Mouse (Mus musculus) T-cell, adult 66 days (primary cell): ENCODE results near the gene Klhl40. TPM values are rescaled to one million over a fixed set of nuclear protein-coding genes. Genes with fewer than 3 reads are reported as not detected.

ENCODE experiments used
- total RNA-seq, 2 experiments: library from RNA; stranded (reverse); gene quantifications; 3 replicates in 1 of 2; 4 replicates in 1 of 2; pipeline ENCODE4 v1.2.4; 2023

Gene Klhl40
- total RNA-seq: not detected

DNA sequence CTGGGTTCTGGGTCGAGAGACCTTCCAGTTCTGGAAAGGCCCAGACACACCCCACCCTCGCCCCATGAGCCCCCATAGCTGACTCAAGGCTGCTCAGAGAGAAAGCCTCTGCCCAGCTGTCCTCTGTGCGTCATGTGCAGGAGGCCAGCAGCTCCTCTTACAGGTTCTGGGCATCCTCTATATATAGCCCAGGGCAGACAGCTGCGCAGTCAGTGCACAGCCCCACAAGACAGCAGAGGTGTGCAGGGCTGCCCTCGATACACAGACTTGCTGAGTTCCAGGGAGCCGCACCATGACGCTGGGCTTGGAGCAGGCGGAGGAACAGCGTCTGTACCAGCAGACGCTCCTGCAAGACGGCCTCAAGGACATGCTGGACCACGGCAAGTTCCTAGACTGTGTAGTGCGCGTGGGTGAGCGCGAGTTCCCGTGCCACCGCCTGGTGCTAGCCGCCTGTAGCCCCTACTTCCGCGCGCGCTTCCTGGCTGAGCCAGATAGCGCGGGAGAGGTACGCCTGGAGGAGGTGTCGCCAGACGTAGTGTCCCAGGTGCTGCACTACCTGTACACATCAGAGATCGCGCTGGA lies at the start of gene Klhl40:
Gene Klhl40 (plus strand): TSS at position 124 of the 582 bp plus-strand sequence.

DNA sequence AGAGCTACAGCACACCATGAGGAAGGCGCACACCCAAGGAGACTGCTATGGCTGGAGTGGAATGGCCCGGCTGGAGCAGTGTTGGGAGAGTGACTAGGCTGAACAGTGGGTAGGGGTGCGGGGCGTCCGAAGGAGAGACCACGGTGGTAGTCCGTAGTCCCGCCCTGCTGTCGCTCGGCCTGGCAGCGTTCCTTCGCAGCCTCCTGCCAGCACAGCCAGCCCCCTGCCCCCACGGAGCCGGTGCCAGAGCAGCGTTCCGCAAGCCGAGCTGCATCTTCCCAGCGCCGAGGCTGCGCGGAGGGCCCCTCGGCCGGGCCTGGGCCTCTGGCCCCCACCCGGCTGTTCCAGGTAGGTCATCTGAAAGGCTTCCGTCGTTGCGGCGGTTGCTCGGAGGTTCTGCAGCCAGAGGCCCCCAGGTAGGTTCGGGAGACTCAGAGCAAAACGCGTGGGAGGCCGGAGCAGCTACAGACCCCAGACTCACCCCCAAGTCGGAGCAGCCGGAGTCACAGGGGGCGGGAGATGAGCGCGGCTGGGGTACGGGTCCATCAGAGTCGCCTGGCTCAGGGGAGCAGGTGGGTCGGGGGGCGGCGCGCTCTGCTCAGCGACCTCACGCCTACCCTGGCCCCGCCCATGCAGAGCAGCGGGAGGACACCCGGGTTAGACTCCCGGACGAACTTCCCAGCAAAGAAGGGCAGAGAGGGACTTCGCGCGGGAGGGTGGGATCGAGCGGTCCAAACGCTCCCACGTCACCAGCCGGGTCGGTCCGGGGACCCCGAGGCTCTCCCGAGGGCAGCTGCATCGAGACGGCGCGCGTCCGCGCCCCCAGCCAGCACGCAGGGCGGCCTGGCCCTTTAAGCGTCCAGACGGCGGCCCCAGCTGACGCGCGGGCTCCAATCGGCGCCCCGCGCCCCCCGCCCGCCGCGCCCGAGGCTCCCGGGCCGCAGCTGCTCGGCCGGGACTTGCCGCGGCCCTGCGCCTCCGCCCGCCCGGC lies 18.0 kb upstream of the Klhl40 start, which contains the start of gene Zfp651:
Gene Zfp651 (plus strand): TSS at position 240 of the 991 bp plus-strand sequence.

DNA sequence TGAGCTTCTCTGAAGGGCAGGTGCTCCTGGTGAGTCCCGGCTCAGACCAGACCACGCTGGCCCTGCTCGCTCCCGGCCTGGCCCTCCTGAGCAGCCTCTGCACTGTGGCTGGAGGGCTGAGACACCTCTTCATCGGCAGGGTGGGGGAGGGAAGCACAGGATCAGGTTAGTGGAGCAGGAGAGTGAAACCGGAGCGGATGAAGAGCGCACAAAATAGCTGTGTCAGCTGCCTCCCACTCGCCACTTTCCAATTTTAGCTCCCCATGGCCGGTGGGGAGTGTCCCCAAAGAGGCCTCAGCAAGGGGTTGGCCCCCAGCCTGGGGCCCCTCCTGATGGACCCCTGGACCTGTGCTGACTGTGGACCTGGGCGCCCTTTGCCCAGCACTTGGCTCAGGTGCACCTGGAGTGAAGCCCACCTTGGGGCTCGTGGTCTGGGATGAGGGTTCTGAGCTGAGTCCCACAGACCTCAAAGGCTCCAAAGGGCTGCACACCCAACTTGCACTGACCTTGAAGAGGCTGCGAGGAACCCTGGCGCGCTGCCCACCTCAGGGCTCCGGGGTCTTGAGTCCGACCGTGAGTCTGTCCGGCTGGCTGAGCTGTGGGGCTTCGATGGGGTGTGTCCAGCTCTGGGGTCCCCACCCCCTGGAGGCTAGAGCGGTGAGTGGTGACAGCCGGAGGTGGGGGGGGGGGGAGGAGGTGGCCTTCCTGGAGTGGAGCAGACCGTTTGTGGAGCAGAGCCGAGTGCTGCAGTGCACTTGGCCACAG lies 14.5 kb downstream of the Klhl40 start, which contains the start of gene Hhatl:
Gene Hhatl (minus strand): TSS at position 751 of the 765 bp plus-strand sequence.

Other genes with a start within 250 kb of the Klhl40 start
- gene Lyzl4, start 135.5 kb upstream of the Klhl40 start, total RNA-seq: not detected
- gene Vipr1, start 134.9 kb upstream of the Klhl40 start, total RNA-seq: 100 to 1,000 TPM; 103 to 106 TPM
- gene Sec22c, start 72.1 kb upstream of the Klhl40 start, total RNA-seq: 10 to 100 TPM; 31.7 to 42.8 TPM
- 10 to 100 TPM; 13.8 to 17.4 TPM for gene Ss18l2, start 67.3 kb upstream of the Klhl40 start, total RNA-seq
- 100 to 1,000 TPM; 247 to 264 TPM for gene Nktr, start 58.4 kb upstream of the Klhl40 start, total RNA-seq
- gene Zfp651, start 18.3 kb upstream of the Klhl40 start, total RNA-seq: 1 to 10 TPM; 1.8 to 2.2 TPM
- gene Hhatl, start 14.9 kb downstream of the Klhl40 start, total RNA-seq: not detected
- not detected for gene Ccdc13, start 61.9 kb downstream of the Klhl40 start, total RNA-seq
- gene Higd1a, start 80.8 kb downstream of the Klhl40 start, total RNA-seq: 10 to 100 TPM; 34.2 to 37.4 TPM
- not detected for gene Ackr2, start 120.7 kb downstream of the Klhl40 start, total RNA-seq
- gene Cyp8b1, start 138.7 kb downstream of the Klhl40 start, total RNA-seq: not detected
- gene Fam198a, start 173.4 kb downstream of the Klhl40 start, total RNA-seq: not detected
- under 1 TPM in 1 of 2 experiments, not detected in 1; 0.23 TPM for gene Pomgnt2, start 219.5 kb downstream of the Klhl40 start, total RNA-seq